In genomic region chr11:69961841-69962240, GRCm38 (mm10) we compare ENCODE assay signal across 31 mouse cellular contexts. TPM values are rescaled to one million over a fixed set of nuclear protein-coding genes. Genes with fewer than 3 reads are reported as not detected.
DNase-seq lines count a peak whose midpoint lies in the region; ATAC-seq and TF ChIP-seq lines count a peak whose summit lies in the region.
"Had no signal": no experiment of that assay in that cellular context is flagged by ENCODE, and none has a peak within 500 bp of the region (broad histone marks: within the 10 kb centered on the region; RNA-seq: fewer than 3 reads in every experiment).

No protein-coding gene starts in this region.

- no peak for TF ChIP-seq CTCF in stomach, postnatal 0 days (IDR thresholded peaks at IDR 0.05; ENCODE audit: low read depth)

- no peak for TF ChIP-seq EP300 in stomach, postnatal 0 days (optimal IDR thresholded peaks at IDR 0.05)

- H3K9ac ChIP-seq in intestine, embryonic 14.5 days (ENCODE audit: low read length), result no peak overlapping the region
- H3K9ac ChIP-seq in stomach, postnatal 0 days (ENCODE audit: low read length), result no peak overlapping the region
- H3K9ac ChIP-seq: embryonic facial prominence, embryonic 13.5 days; forebrain, embryonic 15.5 days; heart, embryonic 15.5 days; liver, embryonic 15.5 days; lung, embryonic 15.5 days; midbrain, embryonic 12.5 days had no signal

- ATAC-seq in intestine, embryonic 14.5 days (replicated peaks; ENCODE audit: low FRiP score, low TSS enrichment, low read depth), result no peak
- ATAC-seq in monocyte, adult 5-6 weeks (replicated peaks; ENCODE audit: insufficient number of reproducible peaks, low FRiP score, low TSS enrichment, poor library complexity, severe bottlenecking), result 0 out of 2 replicates have a peak, but pooled peaks have one; percentile 14
- ATAC-seq in stomach, postnatal 0 days (ENCODE audit: low FRiP score, low TSS enrichment), result peak; percentile 50
- ATAC-seq in inflammation-experienced regulatory T-cells, adult 6 months, result no peak
- ATAC-seq: forebrain, embryonic 15.5 days; hindbrain, embryonic 16.5 days had no signal

- H3K9me3 ChIP-seq in intestine, embryonic 14.5 days (ENCODE audit: control insufficient read depth, low read length), result no peaks in the 10 kb centered on the region
- no peaks in the 10 kb centered on the region for H3K9me3 ChIP-seq in stomach, postnatal 0 days (ENCODE audit: control insufficient read depth, low read length)
- H3K9me3 ChIP-seq: embryonic facial prominence, embryonic 13.5 days; forebrain, embryonic 10.5 days; forebrain, embryonic 15.5 days; heart, embryonic 15.5 days; liver, embryonic 15.5 days; lung, embryonic 15.5 days; megakaryocyte, embryonic 14.5 days; midbrain, embryonic 12.5 days had no signal

- no peaks in the 10 kb centered on the region for H3K36me3 ChIP-seq in intestine, embryonic 14.5 days (ENCODE audit: control insufficient read depth, insufficient read depth, low read length)
- no peaks in the 10 kb centered on the region for H3K36me3 ChIP-seq in stomach, postnatal 0 days (ENCODE audit: control insufficient read depth, insufficient read depth, low read length)
- H3K36me3 ChIP-seq: embryonic facial prominence, embryonic 13.5 days; forebrain, embryonic 10.5 days; forebrain, embryonic 15.5 days; heart, embryonic 15.5 days; liver, embryonic 15.5 days; lung, embryonic 15.5 days; midbrain, embryonic 12.5 days had no signal

- 36% methylated on average over 5 of the region's 5 CpGs for WGBS in intestine, embryonic 14.5 days
- 22% methylated on average over 5 of the region's 5 CpGs for WGBS in stomach, postnatal 0 days

- DNase-seq in urinary bladder, postnatal 36 days (ENCODE audit: low spot score in 2 of 2), result peak; percentile 36 to 57
- no peak for DNase-seq in urinary bladder, adult 2 months (ENCODE audit: low spot score)
- DNase-seq in intestine, embryonic 14.5 days (ENCODE audit: low spot score), result peak; percentile 70
- DNase-seq in stomach, postnatal 0 days (ENCODE audit: low spot score), result peak; percentile 73
- DNase-seq in embryo, embryonic 9.5 days (ENCODE audit: extremely low spot score), result no peak
- no peak for DNase-seq in frontal cortex, postnatal 10 days (ENCODE audit: low spot score in 2 of 2)
- DNase-seq: adrenal gland, postnatal 14 days; cerebellum, adult 11 months; cerebellum, adult 9-11 months; embryo, embryonic 11 days; gastrocnemius, postnatal 10 days; kidney, adult 8-10 months; kidney, postnatal 4 days; lung, postnatal 36 days; right cerebral cortex, postnatal 14 days had no signal

- H3K27me3 ChIP-seq in intestine, embryonic 14.5 days (replicated peaks; ENCODE audit: control insufficient read depth, insufficient read depth, low read length), result peaks cover 46% of the 10 kb centered on the region
- peaks cover 6% of the 10 kb centered on the region; the same call in 1 of the 2 replicates for H3K27me3 ChIP-seq in stomach, postnatal 0 days (ENCODE audit: control insufficient read depth, insufficient read depth, low read length)

- no peak overlapping the region for H3K4me2 ChIP-seq in intestine, embryonic 14.5 days (ENCODE audit: low read length)
- no peak overlapping the region for H3K4me2 ChIP-seq in stomach, postnatal 0 days (replicated peaks; ENCODE audit: low read depth)
- H3K4me2 ChIP-seq: embryonic facial prominence, embryonic 13.5 days; forebrain, embryonic 15.5 days; heart, embryonic 15.5 days; liver, embryonic 15.5 days; lung, embryonic 15.5 days; midbrain, embryonic 12.5 days had no signal

- H3K27ac ChIP-seq in intestine, embryonic 14.5 days (ENCODE audit: low read depth), result peak overlapping the region; percentile 74
- peak overlapping the region; percentile 35; the same call in 1 of the 2 replicates for H3K27ac ChIP-seq in stomach, postnatal 0 days (replicated peaks)
- H3K27ac ChIP-seq: embryonic facial prominence, embryonic 13.5 days; forebrain, embryonic 10.5 days; forebrain, embryonic 15.5 days; heart, embryonic 15.5 days; kidney, postnatal 0 days; liver, embryonic 15.5 days; lung, embryonic 15.5 days; midbrain, embryonic 12.5 days had no signal

- no peak overlapping the region for H3K4me3 ChIP-seq in intestine, embryonic 14.5 days (ENCODE audit: low read depth, low read length)
- H3K4me3 ChIP-seq in stomach, postnatal 0 days (ENCODE audit: low read depth, low read length), result no peak overlapping the region
- H3K4me3 ChIP-seq: embryonic facial prominence, embryonic 13.5 days; forebrain, embryonic 10.5 days; forebrain, embryonic 15.5 days; heart, embryonic 15.5 days; liver, embryonic 15.5 days; lung, embryonic 15.5 days; midbrain, embryonic 12.5 days had no signal

- peaks cover 4% of the 10 kb centered on the region; the same call in 1 of the 2 replicates for H3K4me1 ChIP-seq in intestine, embryonic 14.5 days (replicated peaks; ENCODE audit: control insufficient read depth, insufficient read depth, low read length)
- H3K4me1 ChIP-seq in stomach, postnatal 0 days (replicated peaks; ENCODE audit: control insufficient read depth, insufficient read depth), result peaks cover 2% of the 10 kb centered on the region; the same call in 1 of the 2 replicates

RNA-seq across cellular contexts. Expression of gene Cldn7, which starts 2.7 kb away (rescaled TPM):
- 67.1 and 69.1 TPM in 2 replicates for polyA plus RNA-seq in urinary bladder, adult 2 months (2012; rRNA removed)
- 425 and 461 TPM in 2 replicates for polyA plus RNA-seq in intestine, embryonic 14.5 days (2014; fragmentation: Nextera tagmentation; extraction: Ambion mirVana)
- total RNA-seq in monocyte, adult 5-6 weeks (2017), result not detected in 3 replicates
- polyA plus RNA-seq in stomach, postnatal 0 days (2015; fragmentation: Nextera tagmentation; extraction: Ambion mirVana), result 119 and 125 TPM in 2 replicates
- 1 to 10 TPM in 1 of 3 experiments, not detected in 2; 1.1 TPM for polyA plus RNA-seq in inflammation-experienced regulatory T-cells, adult 6 months (2017; shearing (Covaris generic))
- total RNA-seq: heart, postnatal 25 days; layer of hippocampus, adult 8-10 months; left cerebral cortex, postnatal 10 days had no signal

RNA-seq across cellular contexts. Expression of gene Slc2a4, which starts 13.9 kb away (rescaled TPM):
- polyA plus RNA-seq in urinary bladder, adult 2 months (2012; rRNA removed), result 146 and 167 TPM in 2 replicates
- polyA plus RNA-seq in intestine, embryonic 14.5 days (2014; fragmentation: Nextera tagmentation; extraction: Ambion mirVana), result 25.8 and 32.2 TPM in 2 replicates
- total RNA-seq in monocyte, adult 5-6 weeks (2017), result not detected in 3 replicates
- polyA plus RNA-seq in stomach, postnatal 0 days (2015; fragmentation: Nextera tagmentation; extraction: Ambion mirVana), result 36.4 and 40.5 TPM in 2 replicates
- polyA plus RNA-seq in inflammation-experienced regulatory T-cells, adult 6 months (2017; shearing (Covaris generic)), result not detected

RNA-seq across cellular contexts. Expression of gene Ctdnep1, which starts 19.1 kb away (rescaled TPM):
- 82.0 and 95.4 TPM in 2 replicates for polyA plus RNA-seq in urinary bladder, adult 2 months (2012; rRNA removed)
- 28.6 and 29.3 TPM in 2 replicates for polyA plus RNA-seq in intestine, embryonic 14.5 days (2014; fragmentation: Nextera tagmentation; extraction: Ambion mirVana)
- 19.4 to 30.8 TPM (median 23.6 TPM) in 3 replicates for total RNA-seq in monocyte, adult 5-6 weeks (2017)
- polyA plus RNA-seq in stomach, postnatal 0 days (2015; fragmentation: Nextera tagmentation; extraction: Ambion mirVana), result 13.1 and 14.9 TPM in 2 replicates
- polyA plus RNA-seq in inflammation-experienced regulatory T-cells, adult 6 months (2017; shearing (Covaris generic)), result 10 to 100 TPM; 25.8 to 35.6 (median 29.3) TPM

RNA-seq across cellular contexts. Expression of gene Elp5, which starts 20.5 kb away (rescaled TPM):
- 57.6 and 61.4 TPM in 2 replicates for polyA plus RNA-seq in urinary bladder, adult 2 months (2012; rRNA removed)
- polyA plus RNA-seq in intestine, embryonic 14.5 days (2014; fragmentation: Nextera tagmentation; extraction: Ambion mirVana), result 104 and 119 TPM in 2 replicates
- total RNA-seq in monocyte, adult 5-6 weeks (2017), result 29.0 to 43.7 TPM (median 33.9 TPM) in 3 replicates
- polyA plus RNA-seq in stomach, postnatal 0 days (2015; fragmentation: Nextera tagmentation; extraction: Ambion mirVana), result 73.1 and 73.4 TPM in 2 replicates
- 10 to 100 TPM; 61.5 to 78.3 (median 68.5) TPM for polyA plus RNA-seq in inflammation-experienced regulatory T-cells, adult 6 months (2017; shearing (Covaris generic))

RNA-seq across cellular contexts. Expression of gene Ybx2, which starts 26.2 kb away (rescaled TPM):
- 3.7 and 6.2 TPM in 2 replicates for polyA plus RNA-seq in urinary bladder, adult 2 months (2012; rRNA removed)
- polyA plus RNA-seq in intestine, embryonic 14.5 days (2014; fragmentation: Nextera tagmentation; extraction: Ambion mirVana), result 4.6 and 4.8 TPM in 2 replicates
- total RNA-seq in monocyte, adult 5-6 weeks (2017), result not detected in 3 replicates
- polyA plus RNA-seq in stomach, postnatal 0 days (2015; fragmentation: Nextera tagmentation; extraction: Ambion mirVana), result 1.4 and 1.7 TPM in 2 replicates
- polyA plus RNA-seq in inflammation-experienced regulatory T-cells, adult 6 months (2017; shearing (Covaris generic)), result not detected
- total RNA-seq: liver, adult 2 months had no signal
- polyA plus RNA-seq: liver, adult 2 months; liver, embryonic 15.5 days had no signal

Comparison
In these comparisons a context has a peak if more than half of its experiments do, and no peak if none do; other contexts are left out.
1. DNase-seq: peak in urinary bladder, postnatal 36 days (2 of 2), intestine, embryonic 14.5 days (single experiment) and stomach, postnatal 0 days (single experiment); none in urinary bladder, adult 2 months (single experiment), embryo, embryonic 9.5 days (single experiment) and frontal cortex, postnatal 10 days (0 of 2).
2. ATAC-seq: peak in monocyte, adult 5-6 weeks (single experiment) and stomach, postnatal 0 days (single experiment); none in intestine, embryonic 14.5 days (single experiment) and inflammation-experienced regulatory T-cells, adult 6 months (single experiment).
3. RNA of gene Cldn7, which starts 2.7 kb away (polyA plus RNA-seq): 425 to 461 TPM in intestine, embryonic 14.5 days, 119 to 125 TPM in stomach, postnatal 0 days and 67.1 to 69.1 TPM in urinary bladder, adult 2 months; 1.1 TPM in inflammation-experienced regulatory T-cells, adult 6 months; every median in the first group is over 10 times any median in the second.
4. RNA of gene Slc2a4, which starts 13.9 kb away (polyA plus RNA-seq): 146 to 167 TPM in urinary bladder, adult 2 months, 36.4 to 40.5 TPM in stomach, postnatal 0 days and 25.8 to 32.2 TPM in intestine, embryonic 14.5 days; not detected in inflammation-experienced regulatory T-cells, adult 6 months; every median in the first group is over 10 times any median in the second.